Mouse (Mus musculus) fibroblast of lung, adult 2 months (primary cell): ENCODE measurements around the gene Pigr.

ENCODE experiments used
- DNase-seq: peaks from one replicate; pipeline ENCODE4 v3.0.0-alpha.2; 2011; ENCODE audit warnings: low read depth

The Pigr gene

DNA sequence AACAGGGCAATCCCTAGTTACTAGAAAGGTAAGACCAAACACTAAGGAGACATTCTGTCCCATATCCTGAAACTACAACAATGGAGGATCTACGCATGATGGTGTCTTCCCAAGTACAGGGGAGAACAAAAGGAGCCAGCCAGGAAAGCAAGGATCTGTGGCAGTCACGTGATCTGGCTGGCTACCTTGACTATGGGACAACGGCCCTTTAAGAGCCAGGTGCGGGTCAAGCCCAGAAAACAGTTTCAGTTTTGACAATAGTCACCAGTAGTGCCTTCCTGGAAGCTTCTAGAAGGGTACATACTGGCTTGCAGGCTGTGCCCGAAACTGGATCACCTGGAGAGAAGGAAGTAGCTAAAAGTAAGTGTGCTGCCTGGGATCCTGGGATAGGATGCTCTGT is at the start of gene Pigr:
TSS of gene Pigr (plus strand) at position 237 of the 400 bp plus-strand sequence.
- DNase-seq = no peak

DNA sequence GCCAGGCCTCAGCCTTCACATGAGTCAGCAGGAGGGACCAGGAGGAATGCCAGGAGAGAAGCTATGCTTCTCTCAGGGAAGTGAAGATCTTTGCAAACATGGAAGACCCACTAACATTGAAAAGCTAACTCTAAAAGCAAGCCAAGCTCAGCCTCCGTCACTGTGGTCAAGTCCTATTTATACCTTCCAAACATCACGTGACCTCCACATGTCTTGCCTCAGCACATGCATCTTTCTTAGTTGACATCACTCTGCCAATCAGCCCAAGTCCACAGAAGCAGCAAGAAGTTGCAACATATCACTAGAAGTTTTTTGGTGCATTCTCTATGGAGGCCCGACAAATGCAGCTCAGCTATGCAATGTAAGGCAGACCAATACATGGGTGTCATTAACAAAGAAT is 46.6 kb upstream of the Pigr start:
- no peak for DNase-seq

DNA sequence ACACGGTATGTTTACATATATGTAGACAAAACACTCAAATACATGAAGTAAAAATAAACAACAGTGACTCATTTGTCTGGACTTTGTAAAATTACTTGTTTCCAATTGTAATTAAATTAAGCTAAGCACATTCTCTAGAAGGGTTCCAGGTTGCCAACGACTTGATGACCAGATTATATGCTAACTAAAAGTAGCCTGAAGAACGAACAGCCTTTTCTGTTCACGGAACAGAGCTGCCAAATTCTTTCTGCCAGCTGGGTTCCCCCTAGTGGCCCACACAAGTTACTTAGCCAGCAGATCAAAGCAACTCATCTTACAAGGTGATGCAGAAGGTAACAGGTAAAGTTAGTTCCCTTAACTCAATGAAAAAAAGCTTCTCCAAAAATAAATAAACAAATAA is 42.4 kb upstream of the Pigr start:
- DNase-seq = no peak

DNA sequence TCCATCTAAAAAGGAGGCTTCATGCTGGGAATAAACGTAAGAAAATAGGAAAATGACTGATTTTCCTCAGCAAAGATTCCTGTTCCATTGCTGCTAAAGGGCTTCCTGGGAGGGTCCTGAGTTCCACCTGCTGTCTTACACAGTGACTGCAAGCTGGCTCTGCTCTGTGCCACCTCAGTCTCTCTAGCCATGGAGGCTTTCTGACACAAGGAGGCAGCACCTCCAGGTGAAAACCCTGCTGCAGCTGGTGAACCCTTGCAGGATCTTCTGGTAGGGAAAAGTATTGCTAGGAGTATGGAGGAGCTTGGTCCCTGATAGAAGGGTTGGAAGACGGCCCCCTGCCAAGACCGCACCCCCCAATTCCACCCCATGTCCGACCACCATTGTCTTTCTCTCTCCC is 39.5 kb upstream of the Pigr start:
- DNase-seq = no peak

DNA sequence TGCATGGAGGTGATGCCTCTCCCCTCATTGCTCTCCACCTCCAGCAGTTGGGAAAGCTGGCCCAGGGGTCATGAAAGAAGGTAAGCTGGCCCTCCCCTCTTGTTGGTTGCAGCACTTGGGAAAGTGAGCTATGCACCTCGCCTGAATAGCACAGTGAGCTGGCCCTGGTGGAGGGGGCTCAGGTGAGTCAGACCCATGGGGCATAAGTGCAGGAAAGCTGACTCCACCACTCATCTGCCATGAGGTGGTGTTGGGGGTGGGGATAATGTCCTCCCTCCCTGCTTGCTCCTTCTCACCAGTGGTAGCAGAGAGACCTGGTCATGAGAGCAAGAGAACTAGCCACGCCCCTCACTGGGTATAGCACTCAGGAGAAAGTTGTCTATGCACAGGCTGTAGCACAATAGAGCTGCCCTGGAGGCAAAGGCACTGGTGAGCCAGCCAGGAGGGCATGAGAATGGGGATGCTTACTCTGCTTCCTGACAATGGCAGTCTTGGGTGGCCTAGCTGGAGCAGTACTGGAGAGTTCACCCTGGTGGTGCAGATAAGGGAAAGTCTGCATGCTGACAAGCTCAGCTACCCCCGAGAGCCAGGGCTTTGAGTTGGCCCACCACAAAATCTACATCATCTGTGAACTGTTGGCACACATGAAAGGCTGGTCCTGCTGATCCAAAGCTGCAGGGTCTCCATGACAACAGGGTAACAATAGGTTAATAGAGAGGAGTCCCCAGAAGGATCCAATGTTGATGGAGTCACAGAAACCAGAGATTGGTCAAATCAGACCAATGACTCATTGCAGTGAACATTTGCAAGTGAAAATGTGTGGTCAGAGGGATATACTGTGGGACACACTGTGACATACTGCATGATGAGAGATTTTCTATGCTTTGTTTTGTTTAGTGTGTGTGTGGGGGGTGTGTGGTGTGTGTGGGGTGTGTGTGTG is 36.7 kb upstream of the Pigr start:
- DNase-seq = no peak

DNA sequence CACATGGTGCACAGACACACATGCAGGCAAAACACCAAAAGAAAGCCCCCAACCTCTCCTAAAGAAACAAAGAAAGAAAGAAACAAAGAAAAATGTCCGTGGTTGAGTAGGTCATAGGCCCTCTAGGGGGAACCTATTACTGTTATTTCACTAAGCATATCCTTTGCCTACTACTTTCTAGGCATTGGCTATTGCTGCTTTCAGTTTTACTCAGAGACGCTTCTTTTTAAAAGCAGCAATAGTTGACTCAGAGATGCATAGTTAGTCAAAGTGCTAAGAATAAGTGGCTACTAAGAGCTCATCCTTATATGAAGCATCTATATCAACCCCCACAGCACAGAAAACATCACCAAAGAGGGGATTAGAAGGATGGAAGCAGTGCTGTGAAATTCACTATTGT is 31.2 kb upstream of the Pigr start:
- no peak for DNase-seq

DNA sequence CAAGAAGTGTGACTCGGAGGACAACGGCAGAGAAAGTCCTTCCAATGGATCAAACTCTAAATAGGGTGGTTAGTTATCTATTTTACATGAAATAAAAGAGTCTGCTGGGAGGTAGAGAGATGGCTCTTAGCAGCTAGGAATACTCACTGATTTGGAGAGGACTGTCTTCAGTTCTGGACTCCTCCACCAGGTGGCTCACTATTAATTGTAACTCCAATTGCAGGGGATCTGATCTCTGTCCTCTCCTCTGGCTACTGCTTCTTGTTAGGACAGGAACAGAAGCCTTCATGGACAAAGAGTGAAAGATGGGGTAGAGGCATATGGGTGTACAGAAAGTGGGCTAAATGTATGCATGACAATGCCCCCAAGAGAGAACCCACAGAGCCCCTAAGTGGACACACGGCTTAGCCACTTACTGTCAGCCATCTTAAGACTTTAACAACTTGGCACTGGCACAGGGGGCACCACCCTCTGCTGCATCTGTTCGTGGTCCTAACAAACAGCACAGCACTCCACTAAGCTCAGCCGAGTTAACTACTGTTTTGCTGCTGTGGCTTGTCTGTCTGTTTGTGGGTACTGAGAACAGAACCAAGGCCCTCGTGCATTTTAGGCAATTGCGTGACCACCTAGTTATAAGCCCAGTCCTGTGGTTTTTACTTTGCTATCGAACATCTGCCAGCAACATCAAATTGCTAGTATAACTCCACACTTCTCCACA is 29.4 kb upstream of the Pigr start:
- DNase-seq = peak; percentile 10

DNA sequence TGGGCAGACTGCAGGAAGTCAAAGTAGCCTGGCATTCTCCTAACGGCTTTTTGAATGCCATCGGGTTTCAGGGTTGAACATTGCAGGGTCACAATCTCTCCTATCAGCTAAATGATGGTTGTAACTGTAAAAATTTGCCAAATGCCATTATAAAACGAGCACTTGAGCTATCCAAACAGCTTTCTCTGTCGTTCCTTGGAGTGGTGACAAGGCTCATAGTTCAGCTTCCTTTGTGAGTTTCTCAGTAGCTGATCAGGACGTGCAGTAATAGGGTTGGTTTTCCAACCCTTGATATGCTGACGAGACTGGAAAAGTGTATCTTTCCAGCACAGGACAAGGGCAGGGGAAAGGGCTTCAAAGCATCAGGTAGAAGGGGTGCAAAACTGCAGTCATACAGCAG is 28.4 kb upstream of the Pigr start:
- DNase-seq = no peak

DNA sequence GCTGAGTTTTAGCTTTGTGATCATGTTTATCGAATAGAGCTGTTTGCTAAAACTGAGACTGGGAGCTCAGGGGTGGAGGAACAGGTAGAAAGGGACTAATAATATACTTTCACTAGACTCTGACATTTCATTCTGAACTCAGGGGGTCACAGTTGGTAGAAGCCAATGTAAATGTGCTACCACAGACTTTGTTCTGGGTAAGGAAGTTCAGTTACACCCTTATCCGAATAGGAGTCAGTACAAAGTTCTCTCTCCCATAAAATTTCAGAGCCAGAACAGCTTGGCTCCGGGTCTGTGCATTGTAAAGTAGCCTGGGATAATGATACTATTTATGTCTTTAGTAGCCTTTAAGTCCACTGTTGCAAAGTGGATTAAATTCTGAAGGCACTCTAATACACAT is 27.9 kb upstream of the Pigr start:
- DNase-seq = no peak

DNA sequence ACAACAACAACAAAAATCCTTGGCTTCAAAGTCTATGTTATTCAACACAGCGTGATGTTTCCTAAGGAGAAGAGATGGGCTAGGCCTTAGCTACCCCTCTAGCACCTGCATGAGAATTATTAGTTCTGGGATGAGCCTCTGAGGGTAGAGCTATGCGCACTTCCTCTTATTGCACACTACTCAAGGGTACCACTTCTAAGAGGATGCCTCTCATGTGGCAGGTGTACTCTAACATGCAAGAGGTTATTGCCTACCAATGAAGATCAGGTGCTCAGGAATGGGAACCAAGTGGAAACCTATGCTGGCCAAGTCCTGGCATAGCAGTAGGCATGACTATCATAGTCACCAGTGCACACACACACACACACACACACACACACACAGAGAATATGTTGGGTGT is 27.1 kb upstream of the Pigr start:
- no peak for DNase-seq

DNA sequence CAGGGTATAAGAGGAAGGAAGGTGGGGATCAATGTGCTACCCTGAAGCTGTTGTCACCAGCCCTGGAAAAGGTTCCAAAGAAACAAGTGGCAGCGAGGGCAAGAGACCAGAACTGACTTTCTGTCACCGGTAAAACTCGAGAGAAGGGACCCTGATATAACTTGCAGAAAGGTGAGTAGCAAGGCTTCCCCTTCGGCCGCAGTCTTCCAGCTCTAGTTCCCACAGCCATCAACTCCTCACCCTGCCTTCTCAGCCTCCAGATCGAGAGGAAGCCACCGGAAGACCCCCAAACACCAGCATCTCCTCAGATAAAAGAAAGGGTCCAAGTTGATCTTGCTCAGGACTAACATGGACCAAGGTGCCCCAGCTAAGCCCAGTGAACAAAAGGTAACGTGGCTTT is 25.9 kb upstream of the Pigr start, which contains the start of gene Fcamr:
TSS of gene Fcamr (plus strand) at position 301 of the 400 bp plus-strand sequence.
- DNase-seq = no peak

DNA sequence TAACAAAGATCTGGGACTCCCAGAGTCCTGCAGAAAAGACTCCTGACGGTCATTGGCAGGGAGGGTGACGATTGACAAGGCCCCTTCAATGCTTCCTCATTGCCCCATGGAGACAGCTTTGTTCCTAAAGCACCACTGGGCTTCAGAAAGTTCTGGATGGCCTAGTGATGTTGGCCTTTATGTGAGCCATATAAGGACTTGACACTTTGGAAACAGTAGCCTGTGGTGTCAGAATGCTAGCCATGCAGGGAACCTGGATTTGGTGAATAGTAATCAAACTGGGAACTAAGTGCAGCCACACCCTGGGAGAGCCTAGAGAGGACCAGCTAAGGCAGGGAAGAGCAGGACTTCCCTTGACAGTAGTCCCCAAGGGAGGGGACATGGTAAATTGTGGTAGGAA is 25.0 kb upstream of the Pigr start:
- no peak for DNase-seq

DNA sequence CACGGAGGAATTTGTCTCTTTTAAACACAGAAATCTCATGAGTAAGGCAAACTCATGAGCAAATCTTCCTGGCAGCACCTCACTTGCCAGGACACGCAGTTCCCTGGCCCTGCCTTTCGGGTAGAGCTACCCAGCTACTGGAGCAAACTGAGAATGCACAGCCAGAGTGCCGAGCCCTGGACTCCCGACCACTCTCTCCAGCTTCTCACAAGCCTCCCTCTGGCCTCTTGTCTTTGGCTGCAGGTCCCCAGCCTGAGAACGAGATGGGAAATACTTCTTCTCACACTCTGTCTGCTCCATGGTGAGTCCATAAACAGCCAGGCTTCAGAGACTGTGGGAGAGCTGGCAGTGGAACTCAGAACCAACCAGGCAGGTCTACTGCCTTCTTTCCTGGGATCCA is 23.5 kb upstream of the Pigr start:
- no peak for DNase-seq

DNA sequence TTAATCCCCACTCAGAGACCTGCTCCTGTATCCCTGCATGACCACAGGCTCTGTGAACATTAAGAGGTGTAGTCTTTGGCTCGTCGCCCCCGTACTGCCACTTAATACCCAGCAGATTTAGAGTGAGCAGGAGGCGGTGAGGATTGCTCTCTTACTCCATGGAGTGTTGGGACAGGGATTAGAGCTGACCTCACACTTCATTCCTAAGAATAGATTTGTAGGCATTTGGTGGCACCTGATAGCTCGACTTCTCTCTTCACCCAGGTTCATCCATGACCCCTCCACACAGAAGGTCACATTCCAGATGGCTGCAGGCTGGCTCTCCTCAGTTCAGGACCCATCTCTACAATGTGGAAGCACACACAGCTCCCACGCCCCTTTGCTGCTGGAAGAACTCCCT is 22.2 kb upstream of the Pigr start:
- no peak for DNase-seq

DNA sequence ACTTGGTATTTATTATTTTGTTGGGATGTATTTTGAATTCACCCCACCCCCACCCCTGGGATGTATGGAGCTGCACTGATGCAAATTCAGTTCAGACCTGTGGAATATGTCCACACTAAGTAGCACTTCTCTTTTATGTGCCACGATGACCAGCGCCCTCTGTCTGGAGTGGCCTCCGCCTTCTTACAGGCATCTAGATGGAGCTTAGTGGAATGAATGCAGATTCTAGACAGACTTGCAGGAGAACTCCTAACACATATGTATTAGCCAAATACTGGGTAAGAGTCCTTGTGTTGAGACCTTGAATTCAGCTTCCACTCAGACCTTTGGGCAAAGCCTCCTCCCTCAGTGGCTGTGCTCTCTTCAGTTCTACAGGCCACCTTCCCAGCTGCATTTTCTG is 15.6 kb upstream of the Pigr start:
- no peak for DNase-seq

DNA sequence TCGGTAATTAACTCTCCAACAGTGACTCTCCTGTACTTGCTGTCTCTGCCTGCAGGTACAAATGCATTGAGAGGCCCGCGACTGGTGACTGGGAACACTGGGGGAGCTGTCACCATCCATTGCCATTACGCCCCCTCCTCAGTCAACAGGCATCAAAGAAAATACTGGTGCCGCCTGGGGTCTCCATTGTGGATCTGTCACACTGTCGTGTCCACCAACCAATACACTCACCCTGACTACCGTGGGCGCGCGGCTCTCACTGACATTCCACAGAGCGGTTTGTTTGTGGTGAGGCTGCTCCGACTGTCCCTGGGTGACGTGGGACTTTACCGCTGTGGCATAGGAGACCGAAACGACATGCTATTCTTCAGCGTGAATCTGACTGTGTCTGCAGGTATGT is 15.2 kb upstream of the Pigr start:
- no peak for DNase-seq

DNA sequence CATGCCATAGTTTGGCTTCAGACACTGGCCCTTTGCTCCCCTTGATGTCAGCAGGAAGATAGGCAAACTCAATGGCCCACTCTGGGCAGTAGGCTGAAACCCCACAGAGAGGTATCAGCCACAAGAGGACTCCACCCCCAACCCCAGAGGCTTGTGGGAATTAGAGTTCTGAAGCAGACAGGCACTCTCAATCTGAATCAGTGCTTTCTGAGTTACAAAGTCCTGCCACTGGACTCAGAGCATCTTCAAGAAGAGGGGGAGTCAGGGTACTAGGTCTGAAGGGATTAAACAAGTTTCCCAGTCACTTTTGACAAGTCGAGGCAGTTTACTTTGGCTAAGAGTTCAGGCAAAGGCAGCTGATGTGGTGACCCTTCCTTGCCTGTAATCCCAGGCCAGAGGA is 6.7 kb upstream of the Pigr start:
- DNase-seq = no peak

DNA sequence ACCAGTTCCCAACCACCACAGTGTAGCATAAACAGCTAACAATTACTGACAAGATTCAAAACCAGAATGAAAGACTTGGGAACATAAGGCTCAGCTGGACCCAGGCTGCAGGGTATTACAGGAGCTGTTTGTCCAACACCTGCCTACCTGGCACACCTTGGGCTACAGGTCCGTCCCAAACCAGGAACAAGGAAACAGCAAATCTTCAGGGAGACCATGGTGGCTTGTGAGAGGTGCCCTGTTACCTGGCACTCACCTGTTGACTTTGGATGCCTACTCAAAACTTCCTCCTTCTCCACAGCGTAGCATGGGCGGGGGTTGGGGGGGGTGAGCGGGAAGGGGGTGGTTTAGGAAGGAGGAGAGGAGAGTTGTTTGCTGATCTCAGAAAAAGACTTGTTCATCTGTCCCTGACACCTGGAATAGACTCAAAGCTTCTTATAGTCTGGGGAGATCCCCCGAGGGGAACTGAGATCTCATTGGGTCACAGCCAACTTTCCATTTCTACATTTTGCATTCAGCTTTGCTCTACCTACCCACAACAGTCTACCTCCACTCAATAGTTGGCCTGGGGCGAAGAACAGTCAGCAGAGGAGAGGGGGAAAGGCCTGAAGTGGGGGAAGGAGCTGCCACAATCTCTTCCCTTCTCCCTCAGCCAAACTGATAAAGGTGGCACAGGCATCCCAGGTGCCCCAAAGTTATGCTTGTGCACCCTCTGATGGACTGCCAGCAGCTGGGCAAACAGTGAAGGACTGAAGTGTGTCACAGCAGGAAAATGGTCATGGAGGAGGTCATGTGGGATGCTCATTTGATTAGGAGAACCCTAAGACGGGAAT is 6.0 kb upstream of the Pigr start:
- DNase-seq = no peak

DNA sequence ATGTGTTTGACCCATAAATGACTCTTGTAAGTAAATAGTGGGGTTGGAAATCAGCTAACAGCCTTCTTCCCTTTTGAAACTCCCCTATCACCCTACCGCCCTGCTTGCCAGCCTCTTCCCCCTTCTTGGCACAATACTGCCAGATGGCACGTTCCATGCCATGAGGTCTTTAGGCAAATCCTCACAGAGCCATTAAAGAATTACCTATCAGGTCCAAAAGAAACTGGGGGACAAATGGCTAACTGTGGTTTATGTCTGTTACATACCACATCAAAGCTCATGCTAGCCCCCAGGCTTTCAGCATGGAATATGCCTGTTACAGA is 5.4 kb upstream of the Pigr start:
- no peak for DNase-seq

DNA sequence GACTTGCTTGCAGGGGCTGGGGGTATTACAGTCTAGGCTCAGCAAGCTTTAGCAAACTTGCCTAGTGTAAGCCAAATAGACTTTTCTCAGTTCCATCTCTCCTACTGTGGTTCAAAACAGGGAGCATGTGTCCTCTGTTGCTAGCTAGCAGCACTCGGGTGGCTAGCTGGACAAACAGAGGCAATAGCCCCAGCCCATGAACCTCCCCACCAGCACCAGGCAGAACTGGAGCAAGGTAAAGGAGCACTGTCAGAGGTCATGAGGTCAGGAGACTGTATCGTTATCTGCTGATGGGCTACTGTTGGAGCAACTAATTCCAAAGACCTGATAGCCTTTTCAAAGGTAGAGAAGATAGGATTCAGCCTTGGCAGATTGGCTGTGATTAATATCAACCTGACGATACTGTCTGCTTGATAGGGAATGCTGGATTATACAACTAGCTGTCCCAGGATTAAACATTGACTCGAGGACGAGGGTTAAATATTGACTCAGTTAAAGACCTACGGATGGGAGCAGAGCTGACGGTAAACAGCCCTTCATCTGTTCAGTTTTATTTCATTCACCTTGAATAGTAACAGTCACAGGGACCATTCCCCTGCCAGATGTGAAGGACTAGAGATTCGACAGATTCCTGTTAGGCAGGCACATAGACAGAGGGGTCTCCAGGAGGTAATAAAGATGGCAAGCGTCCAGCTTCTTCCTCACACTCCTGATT is 4.4 kb upstream of the Pigr start:
- no peak for DNase-seq

DNA sequence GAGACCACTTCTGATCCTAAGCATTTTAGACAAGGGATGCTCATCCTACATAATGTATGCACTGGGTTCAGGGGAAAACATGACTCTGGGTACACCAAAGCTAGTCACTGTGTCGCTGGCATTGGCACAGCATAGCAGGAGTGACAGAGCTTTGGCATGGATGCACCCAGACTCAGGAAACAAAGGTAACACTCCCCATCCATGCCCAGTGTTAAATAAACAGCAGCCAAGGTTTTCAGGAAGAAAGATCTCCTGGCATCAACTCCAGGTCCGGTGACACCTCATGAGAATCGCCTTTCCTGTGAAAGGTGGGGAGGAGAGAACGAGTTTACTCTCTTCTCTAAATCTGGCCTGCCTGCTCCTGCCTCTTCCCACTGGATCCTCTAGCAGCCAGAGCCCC is 2.2 kb downstream of the Pigr start:
- no peak for DNase-seq
